Mouse (Mus musculus): ENCODE data around the gene Khsrp. TPM values are rescaled to one million over a fixed set of nuclear protein-coding genes. Genes with fewer than 3 reads are reported as not detected.
A peak's percentile ranks its signal among the peaks of the same experiment; 100 is the strongest.

Gene Khsrp
- polyA plus RNA-seq, 1 experiment from 2014 or later = 33.5 TPM

GRCm38 (mm10) chr17:57047406-57047805, 16.1 kb upstream of the Khsrp start:
- 31% methylated on average over 5 of the region's 5 CpGs for WGBS (ENCODE audit: insufficient replicate concordance)
- no peak overlapping the region for H3K4me3 ChIP-seq (ENCODE audit: low read depth, low read length)
- H3K4me2 ChIP-seq = no peak overlapping the region
- no peaks in the 10 kb centered on the region for H3K27me3 ChIP-seq (ENCODE audit: control insufficient read depth, insufficient read depth, low read length)
- peaks cover 3% of the 10 kb centered on the region; the same call in 1 of the 2 replicates for H3K4me1 ChIP-seq (ENCODE audit: control insufficient read depth, insufficient read depth, low read length)
- 0 out of 2 replicates have a peak, but pooled peaks have one; percentile 11 for ATAC-seq (replicated peaks; ENCODE audit: insufficient number of reproducible peaks, low FRiP score, low TSS enrichment)
- no peaks in the 10 kb centered on the region for H3K9me3 ChIP-seq (replicated peaks; ENCODE audit: control insufficient read depth, low read length)
- no peak overlapping the region for H3K27ac ChIP-seq (ENCODE audit: low read depth, low read length)
- peaks cover 5% of the 10 kb centered on the region; the same call in 1 of the 2 replicates for H3K36me3 ChIP-seq (ENCODE audit: control insufficient read depth, insufficient read depth, low read length)
- no peak overlapping the region for H3K9ac ChIP-seq (ENCODE audit: low read depth, low read length)

DNA sequence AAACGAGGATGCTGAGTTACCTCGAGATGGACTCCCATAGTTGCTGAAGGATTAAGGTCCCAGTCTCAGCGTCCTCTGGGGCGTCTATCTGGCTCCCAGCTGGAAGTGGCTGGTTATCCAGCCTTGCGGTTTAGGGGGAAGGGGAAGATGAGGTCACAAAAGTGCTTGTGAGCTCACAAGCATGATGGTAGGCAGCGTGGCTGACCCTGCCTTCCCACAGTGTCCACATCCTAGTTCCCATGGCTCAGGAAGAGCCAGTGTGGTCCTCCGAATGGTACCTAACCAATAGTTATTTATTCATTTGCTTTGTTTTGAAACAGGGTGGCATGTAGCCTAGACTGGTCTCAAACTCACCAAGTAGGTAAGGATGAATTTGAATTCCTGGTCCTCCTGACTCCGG, 10.2 kb upstream of the Khsrp start, which contains the start of gene Slc25a41:
Slc25a41 (minus strand) TSS at position 101 of the 400 bp plus-strand sequence.
- Histone ChIP-seq H3K36me3 (ENCODE audit: control insufficient read depth, insufficient read depth, low read length) (no peaks in the 10 kb centered on the region), H3K4me1 (ENCODE audit: control insufficient read depth, insufficient read depth, low read length) (peaks cover 3% of the 10 kb centered on the region; the same call in 1 of the 2 replicates), H3K4me2 (no peak within 1 kb of the TSS), H3K27ac (ENCODE audit: low read depth, low read length) (no peak within 1 kb of the TSS), H3K9me3 (replicated peaks; ENCODE audit: control insufficient read depth, low read length) (no peaks in the 10 kb centered on the region), H3K4me3 (ENCODE audit: low read depth, low read length) (no peak within 1 kb of the TSS), H3K27me3 (ENCODE audit: control insufficient read depth, insufficient read depth, low read length) (peaks cover 11% of the 10 kb centered on the region), H3K9ac (ENCODE audit: low read depth, low read length) (no peak within 1 kb of the TSS)
- WGBS (ENCODE audit: insufficient replicate concordance) = 65% methylated on average over 8 of the region's 8 CpGs
- no peak for ATAC-seq (replicated peaks; ENCODE audit: insufficient number of reproducible peaks, low FRiP score, low TSS enrichment)

GRCm38 (mm10) chr17:57038978-57039377, 7.7 kb upstream of the Khsrp start:
- Histone ChIP-seq H3K4me3 (ENCODE audit: low read depth, low read length) (no peak overlapping the region), H3K9ac (ENCODE audit: low read depth, low read length) (no peak overlapping the region), H3K4me1 (ENCODE audit: control insufficient read depth, insufficient read depth, low read length) (peaks cover 3% of the 10 kb centered on the region; the same call in 1 of the 2 replicates), H3K36me3 (ENCODE audit: control insufficient read depth, insufficient read depth, low read length) (no peaks in the 10 kb centered on the region), H3K4me2 (no peak overlapping the region), H3K27me3 (ENCODE audit: control insufficient read depth, insufficient read depth, low read length) (peaks cover 11% of the 10 kb centered on the region), H3K27ac (ENCODE audit: low read depth, low read length) (no peak overlapping the region), H3K9me3 (replicated peaks; ENCODE audit: control insufficient read depth, low read length) (no peaks in the 10 kb centered on the region)
- 35% methylated on average over 8 of the region's 8 CpGs for WGBS (ENCODE audit: insufficient replicate concordance)
- ATAC-seq (replicated peaks; ENCODE audit: insufficient number of reproducible peaks, low FRiP score, low TSS enrichment) = no peak

DNA sequence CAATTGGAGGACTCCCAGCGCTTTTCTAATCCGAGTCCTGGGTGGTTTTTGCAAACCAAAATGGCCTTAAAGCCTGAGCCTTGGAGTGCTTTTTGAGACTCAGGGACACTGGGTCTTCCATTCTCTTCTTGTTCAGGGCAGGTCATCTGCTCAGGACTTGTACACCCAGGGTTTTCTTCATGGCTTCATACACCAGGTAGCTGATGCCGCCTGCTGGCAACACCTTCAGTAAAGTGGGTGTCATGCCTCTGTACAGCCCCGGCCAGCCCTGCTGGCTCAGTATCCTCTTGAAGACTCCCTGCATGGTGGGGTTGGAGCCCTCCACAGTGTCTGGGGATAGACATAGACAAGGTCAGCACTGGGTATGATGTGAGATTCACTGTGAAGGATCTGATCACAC, 1.5 kb upstream of the Khsrp start:
- H3K4me3 ChIP-seq (ENCODE audit: low read depth, low read length) = no peak overlapping the region
- 78% methylated on average over 4 of the region's 4 CpGs for WGBS (ENCODE audit: insufficient replicate concordance)

DNA sequence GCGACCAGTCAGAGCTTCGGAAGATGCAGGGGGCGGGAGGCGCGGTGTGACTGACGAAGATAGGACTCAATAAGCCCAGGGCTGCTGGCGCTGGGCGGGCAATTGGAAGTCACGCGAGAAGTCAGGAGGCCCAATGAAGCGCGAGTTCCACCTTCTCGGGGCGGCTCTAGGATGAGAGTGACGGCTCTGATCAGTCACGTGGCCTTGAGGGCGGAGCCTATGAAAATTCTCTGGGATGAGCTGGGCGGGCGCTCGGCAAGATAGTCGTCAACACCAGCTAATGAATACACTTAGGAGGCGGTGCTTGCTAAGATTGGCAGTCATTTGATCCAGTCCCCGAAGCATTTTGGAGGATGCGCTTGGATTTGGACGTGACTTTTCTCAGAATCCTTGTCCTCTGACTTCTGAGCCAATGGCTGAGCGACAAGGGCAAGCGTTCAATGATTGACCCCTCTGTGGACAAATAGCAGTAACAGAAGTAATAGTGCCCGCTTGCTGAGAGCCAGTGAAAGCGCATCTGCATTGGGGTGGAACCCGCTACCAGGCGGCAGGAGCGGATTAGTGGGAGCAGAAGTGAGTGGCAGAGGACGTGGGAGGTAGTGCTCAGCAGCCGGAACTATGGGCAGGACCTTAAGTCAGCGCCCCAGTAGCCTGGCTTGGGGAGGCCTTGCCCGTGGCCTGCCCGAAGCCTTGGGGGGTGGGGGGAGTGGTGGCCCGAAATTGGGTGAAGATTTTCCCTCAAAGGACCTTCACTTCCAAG, 519 bp upstream of the Khsrp start:
- under 1% methylated on average over 37 of the region's 38 CpGs for WGBS (ENCODE audit: insufficient replicate concordance)

More for the DNA sequence above, 1.5 kb upstream of the Khsrp start:
- H3K9ac ChIP-seq (ENCODE audit: low read depth, low read length) = no peak overlapping the region
- peaks cover 4% of the 10 kb centered on the region for H3K36me3 ChIP-seq (ENCODE audit: control insufficient read depth, insufficient read depth, low read length)
- peak overlapping the region; percentile 68 for H3K4me2 ChIP-seq
- no peaks in the 10 kb centered on the region for H3K27me3 ChIP-seq (ENCODE audit: control insufficient read depth, insufficient read depth, low read length)
- H3K4me1 ChIP-seq (ENCODE audit: control insufficient read depth, insufficient read depth, low read length) = peaks cover 13% of the 10 kb centered on the region
- ATAC-seq (replicated peaks; ENCODE audit: insufficient number of reproducible peaks, low FRiP score, low TSS enrichment) = no peak
- no peaks in the 10 kb centered on the region for H3K9me3 ChIP-seq (replicated peaks; ENCODE audit: control insufficient read depth, low read length)
- no peak overlapping the region for H3K27ac ChIP-seq (ENCODE audit: low read depth, low read length)

DNA sequence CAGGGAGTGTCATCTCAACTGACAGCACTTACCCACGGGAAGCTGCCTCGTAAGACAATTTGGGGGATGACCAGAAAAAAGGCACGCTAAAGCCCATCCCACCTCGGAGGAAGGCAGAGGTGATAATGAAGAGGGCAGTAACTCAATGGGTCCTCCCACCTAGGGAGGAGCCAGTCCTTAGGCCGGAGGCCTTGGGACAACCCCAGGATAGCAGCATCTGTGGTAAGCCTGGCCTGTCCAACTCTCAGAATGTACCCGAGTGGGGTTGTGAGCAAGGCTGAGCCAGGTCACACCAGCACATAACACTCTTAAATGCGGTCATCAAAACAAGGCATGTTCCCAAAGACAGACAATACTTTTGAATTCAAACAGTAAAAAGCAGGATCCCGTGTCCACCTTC, 1.6 kb downstream of the Khsrp start:
- Histone ChIP-seq H3K4me3 (ENCODE audit: low read depth, low read length) (peak overlapping the region; percentile 97), H3K9ac (ENCODE audit: low read depth, low read length) (peak overlapping the region; percentile 98), H3K9me3 (replicated peaks; ENCODE audit: control insufficient read depth, low read length) (no peaks in the 10 kb centered on the region), H3K27ac (ENCODE audit: low read depth, low read length) (0 out of 2 replicates have a peak overlapping the region, but pooled peaks have one; percentile 96), H3K36me3 (ENCODE audit: control insufficient read depth, insufficient read depth, low read length) (peaks cover 23% of the 10 kb centered on the region), H3K4me2 (peak overlapping the region; percentile 98), H3K27me3 (ENCODE audit: control insufficient read depth, insufficient read depth, low read length) (no peaks in the 10 kb centered on the region), H3K4me1 (ENCODE audit: control insufficient read depth, insufficient read depth, low read length) (peaks cover 13% of the 10 kb centered on the region)
- no peak for ATAC-seq (replicated peaks; ENCODE audit: insufficient number of reproducible peaks, low FRiP score, low TSS enrichment)
- WGBS (ENCODE audit: insufficient replicate concordance) = 33% methylated on average over 8 of the region's 8 CpGs

More for the DNA sequence above, 519 bp upstream of the Khsrp start:
- H3K9ac ChIP-seq (ENCODE audit: low read depth, low read length) = peak overlapping the region; percentile 65
- H3K4me1 ChIP-seq (ENCODE audit: control insufficient read depth, insufficient read depth, low read length) = peaks cover 13% of the 10 kb centered on the region
- peak overlapping the region; percentile 81 for H3K27ac ChIP-seq (ENCODE audit: low read depth, low read length)
- ATAC-seq (replicated peaks; ENCODE audit: insufficient number of reproducible peaks, low FRiP score, low TSS enrichment) = peak; percentile 98
- no peaks in the 10 kb centered on the region for H3K27me3 ChIP-seq (ENCODE audit: control insufficient read depth, insufficient read depth, low read length)
- peak overlapping the region; percentile 97 for H3K4me3 ChIP-seq (ENCODE audit: low read depth, low read length)
- peak overlapping the region; percentile 68 for H3K4me2 ChIP-seq
- H3K9me3 ChIP-seq (replicated peaks; ENCODE audit: control insufficient read depth, low read length) = no peaks in the 10 kb centered on the region
- H3K36me3 ChIP-seq (ENCODE audit: control insufficient read depth, insufficient read depth, low read length) = peaks cover 10% of the 10 kb centered on the region

DNA sequence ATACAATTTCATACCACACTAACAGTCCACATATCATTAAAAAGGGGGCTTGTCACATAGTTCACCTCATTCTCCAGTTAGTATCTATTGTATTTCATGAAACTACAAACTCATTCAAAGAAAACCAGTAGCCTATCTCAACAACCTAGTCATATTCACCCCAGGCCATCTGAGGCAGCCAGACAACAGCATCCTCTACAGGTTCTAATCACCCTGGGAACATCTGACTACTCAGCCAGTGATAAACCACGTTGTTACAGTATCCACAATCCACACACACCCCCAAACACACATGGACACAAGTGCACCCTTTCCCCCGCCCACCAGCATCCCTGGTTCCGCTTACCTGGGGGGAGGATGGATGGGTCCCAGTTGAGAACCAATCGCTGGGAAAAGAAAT, 3.9 kb downstream of the Khsrp start:
- peaks cover 46% of the 10 kb centered on the region for H3K36me3 ChIP-seq (ENCODE audit: control insufficient read depth, insufficient read depth, low read length)
- H3K27me3 ChIP-seq (ENCODE audit: control insufficient read depth, insufficient read depth, low read length) = no peaks in the 10 kb centered on the region
- H3K9ac ChIP-seq (ENCODE audit: low read depth, low read length) = no peak overlapping the region
- H3K4me1 ChIP-seq (ENCODE audit: control insufficient read depth, insufficient read depth, low read length) = peaks cover 13% of the 10 kb centered on the region
- H3K4me2 ChIP-seq = no peak overlapping the region
- no peak overlapping the region for H3K4me3 ChIP-seq (ENCODE audit: low read depth, low read length)
- 82% methylated on average over 4 of the region's 4 CpGs for WGBS (ENCODE audit: insufficient replicate concordance)
- no peaks in the 10 kb centered on the region for H3K9me3 ChIP-seq (replicated peaks; ENCODE audit: control insufficient read depth, low read length)
- H3K27ac ChIP-seq (ENCODE audit: low read depth, low read length) = no peak overlapping the region
- no peak for ATAC-seq (replicated peaks; ENCODE audit: insufficient number of reproducible peaks, low FRiP score, low TSS enrichment)

GRCm38 (mm10) chr17:57020960-57021359, 10.4 kb downstream of the Khsrp start:
- Histone ChIP-seq H3K27me3 (ENCODE audit: control insufficient read depth, insufficient read depth, low read length) (no peaks in the 10 kb centered on the region), H3K4me2 (no peak overlapping the region), H3K4me3 (ENCODE audit: low read depth, low read length) (no peak overlapping the region), H3K9ac (ENCODE audit: low read depth, low read length) (no peak overlapping the region), H3K36me3 (ENCODE audit: control insufficient read depth, insufficient read depth, low read length) (peaks cover 43% of the 10 kb centered on the region), H3K27ac (ENCODE audit: low read depth, low read length) (no peak overlapping the region), H3K4me1 (ENCODE audit: control insufficient read depth, insufficient read depth, low read length) (no peaks in the 10 kb centered on the region), H3K9me3 (replicated peaks; ENCODE audit: control insufficient read depth, low read length) (no peaks in the 10 kb centered on the region)
- 87% methylated on average over 5 of the region's 5 CpGs for WGBS (ENCODE audit: insufficient replicate concordance)
- no peak for ATAC-seq (replicated peaks; ENCODE audit: insufficient number of reproducible peaks, low FRiP score, low TSS enrichment)

All from heart, embryonic 11.5 days (tissue).